Mouse (Mus musculus) ovary, adult 18-20 months (tissue): ENCODE data around the gene Cped1.

Experiments
- DNase-seq: peaks from one replicate; pipeline ENCODE4 v3.0.0; 2022; ENCODE audit warnings: low spot score, mixed read lengths

Cped1 gene

GRCm38 (mm10) chr6:22293922-22294321, 308.2 kb downstream of the Cped1 start:
- no peak for DNase-seq

DNA sequence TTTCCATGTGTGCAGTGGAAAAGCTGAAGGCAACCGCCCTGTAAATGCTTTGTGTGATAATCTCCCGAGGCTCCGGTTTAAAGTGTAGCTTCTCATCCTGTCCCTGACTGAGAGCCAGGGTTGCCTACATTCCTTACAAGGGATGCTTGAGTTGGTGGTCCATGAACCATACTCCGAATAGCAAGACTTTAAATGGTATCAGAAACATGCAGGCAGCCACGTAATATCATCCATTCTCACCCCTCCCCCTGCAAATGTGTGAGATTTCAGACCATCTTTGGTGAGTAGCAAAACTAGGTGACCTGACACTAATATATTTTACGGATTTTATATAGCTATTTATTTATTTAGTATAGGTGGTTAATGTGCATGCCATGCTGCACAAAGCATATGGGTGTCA, 311.3 kb downstream of the Cped1 start:
- no peak for DNase-seq

DNA sequence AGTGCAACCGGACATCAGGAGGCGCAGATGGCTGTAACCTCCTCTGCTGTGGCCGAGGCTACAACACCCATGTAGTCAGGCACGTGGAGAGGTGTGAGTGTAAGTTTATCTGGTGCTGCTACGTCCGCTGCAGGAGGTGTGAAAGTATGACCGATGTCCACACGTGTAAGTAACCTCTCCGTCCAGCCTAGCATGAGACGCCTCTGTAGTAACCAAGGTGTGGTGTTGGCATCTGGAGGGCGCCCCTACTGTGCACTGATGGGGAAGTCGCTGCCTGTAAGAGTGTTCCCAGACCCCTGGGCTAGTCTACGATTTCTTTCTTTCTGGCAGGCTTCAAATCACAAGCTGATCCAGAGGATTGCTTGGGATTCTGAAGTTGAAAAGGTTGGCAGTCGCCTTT, 312.3 kb downstream of the Cped1 start:
- DNase-seq = no peak
